Mouse (Mus musculus) large intestine, adult 2 months (tissue): Measurements from ENCODE around the gene Slc25a33. TPM values are rescaled to one million over a fixed set of nuclear protein-coding genes. Genes with fewer than 3 reads are reported as not detected.
"Not testable (repeated sequence)": the region's sequence is repeated elsewhere in the genome, so short reads cannot be mapped to it uniquely, and the experiment has no call there.

Experiments used
- DNase-seq: peaks from one replicate; pipeline ENCODE4 v3.0.0-alpha.2; 2012; ENCODE audit warnings: low read depth, low spot score
- WGBS: fragments of 180-500 bp; shearing (Covaris S2); methylation state at CpG from one replicate; pipeline ENCODE4 v1.1.7; 2018; 5-methylcytosine and 5-hydroxymethylcytosine counted together
- polyA plus RNA-seq: library from polyadenylated mRNA; depleted of rRNA; stranded (reverse); fragments of >200 nt; gene quantifications from 2 replicates; pipeline ENCODE4 v1.2.3, GENCODE M21; 2012; rRNA removed

The Slc25a33 gene
- 5.2 and 5.6 TPM in 2 replicates for polyA plus RNA-seq

- DNase-seq: no peak
- under 1% methylated on average over 51 of the region's 51 CpGs for WGBS
Observed at GRCm38 (mm10) chr4:149774094-149774470, at the start of gene Slc25a33. TSS of gene Slc25a33 (minus strand) at chr4:149774277.

GRCm38 (mm10) chr4:149822586-149823196, 48.6 kb upstream of the Slc25a33 start:
- DNase-seq: no peak
- 61% methylated on average over 7 of the region's 7 CpGs for WGBS

GRCm38 (mm10) chr4:149822126-149822525, 48.0 kb upstream of the Slc25a33 start:
- DNase-seq: peak; percentile 22

GRCm38 (mm10) chr4:149820569-149820968, 46.5 kb upstream of the Slc25a33 start:
- WGBS: 9% methylated on average over 6 of the region's 6 CpGs
- DNase-seq: peak; percentile 86

More at GRCm38 (mm10) chr4:149822126-149822525, 48.0 kb upstream of the Slc25a33 start:
- WGBS: 13% methylated on average over 9 of the region's 9 CpGs

- DNase-seq: no peak
- 78% methylated on average over 3 of the region's 3 CpGs for WGBS
Observed at GRCm38 (mm10) chr4:149819195-149819594, 45.1 kb upstream of the Slc25a33 start.

- WGBS: 63% methylated on average over 9 of the region's 9 CpGs
Observed at GRCm38 (mm10) chr4:149816598-149816997, 42.5 kb upstream of the Slc25a33 start.

GRCm38 (mm10) chr4:149815586-149815985, 41.5 kb upstream of the Slc25a33 start:
- 86% methylated on average over 14 of the region's 14 CpGs for WGBS
- DNase-seq: no peak

More at GRCm38 (mm10) chr4:149816598-149816997, 42.5 kb upstream of the Slc25a33 start:
- no peak for DNase-seq

- no peak for DNase-seq
- WGBS: 41% methylated on average over 14 of the region's 14 CpGs
Observed at GRCm38 (mm10) chr4:149813409-149814184, 39.5 kb upstream of the Slc25a33 start.

DNA sequence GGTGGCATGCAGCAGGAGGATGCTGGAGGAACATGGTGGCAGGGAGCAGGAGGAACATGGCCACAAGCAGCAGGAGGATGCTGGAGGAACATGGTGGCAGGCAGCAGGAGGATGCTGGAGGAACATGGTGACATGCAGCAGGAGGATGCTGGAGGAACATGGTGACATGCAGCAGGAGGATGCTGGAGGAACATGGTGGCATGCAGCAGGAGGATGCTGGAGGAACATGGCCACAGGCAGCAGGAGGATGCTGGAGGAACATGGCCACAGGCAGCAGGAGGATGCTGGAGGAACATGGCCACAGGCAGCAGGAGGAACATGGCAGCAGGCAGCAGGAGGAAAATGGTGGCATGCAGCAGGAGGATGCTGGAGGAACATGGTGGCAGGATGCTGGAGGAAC, 36.3 kb upstream of the Slc25a33 start:
- not testable (repeated sequence) for DNase-seq

- WGBS: 43% methylated on average over 11 of the region's 11 CpGs
- no peak for DNase-seq
Observed at GRCm38 (mm10) chr4:149808584-149809227, 34.6 kb upstream of the Slc25a33 start.

- 62% methylated on average over 14 of the region's 14 CpGs for WGBS
- DNase-seq: no peak
Observed at GRCm38 (mm10) chr4:149808060-149808567, 34.0 kb upstream of the Slc25a33 start.

GRCm38 (mm10) chr4:149806699-149807381, 32.8 kb upstream of the Slc25a33 start:
- no peak for DNase-seq

DNA sequence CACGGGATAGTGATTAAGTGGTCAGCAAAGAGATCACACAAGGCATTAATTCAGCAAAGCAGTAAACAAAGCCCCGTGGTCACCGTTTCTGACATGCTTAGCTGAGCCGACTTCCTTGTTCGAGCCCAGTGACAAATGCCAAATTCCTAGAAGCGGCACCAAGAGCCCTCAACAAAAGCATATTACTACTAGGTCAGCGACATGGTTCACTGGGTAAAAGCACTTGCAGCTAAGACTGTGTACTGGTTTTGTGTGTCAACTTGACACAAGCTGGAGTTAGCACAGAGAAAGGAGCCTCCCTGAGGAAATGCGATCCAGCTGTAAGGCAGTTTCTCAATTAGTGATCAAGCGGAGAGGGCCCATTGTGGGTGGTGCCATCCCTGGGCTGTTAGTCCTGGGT, 28.2 kb upstream of the Slc25a33 start:
- no peak for DNase-seq
- 67% methylated on average over 9 of the region's 9 CpGs for WGBS

More at GRCm38 (mm10) chr4:149806699-149807381, 32.8 kb upstream of the Slc25a33 start:
- WGBS: 47% methylated on average over 19 of the region's 19 CpGs

DNA sequence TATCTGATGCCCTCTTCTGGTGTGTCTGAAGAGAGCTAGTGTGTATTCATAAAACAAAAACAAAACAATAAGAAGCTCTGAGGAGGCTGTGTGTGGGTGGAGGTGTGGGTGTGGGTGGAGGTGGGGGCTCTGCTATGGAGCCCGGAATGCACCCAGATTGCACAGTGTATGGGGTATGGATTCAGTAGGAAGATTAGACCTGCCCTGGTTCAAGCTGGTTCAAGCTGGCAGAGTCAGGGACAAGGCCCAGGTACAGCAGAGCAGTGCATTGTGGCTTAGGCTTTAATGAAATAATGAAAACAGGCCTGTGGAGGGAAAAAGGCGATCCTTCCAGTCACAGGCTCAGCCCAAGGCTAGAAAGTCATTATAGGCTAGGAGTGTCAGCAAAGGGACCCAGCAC, 26.5 kb upstream of the Slc25a33 start:
- WGBS: 74% methylated on average over 2 of the region's 2 CpGs
- no peak for DNase-seq

- DNase-seq: no peak
- 80% methylated on average over 6 of the region's 6 CpGs for WGBS
Observed at GRCm38 (mm10) chr4:149800172-149800464, 26.0 kb upstream of the Slc25a33 start.

GRCm38 (mm10) chr4:149799346-149800171, 25.5 kb upstream of the Slc25a33 start:
- no peak for DNase-seq
- 80% methylated on average over 16 of the region's 16 CpGs for WGBS

DNA sequence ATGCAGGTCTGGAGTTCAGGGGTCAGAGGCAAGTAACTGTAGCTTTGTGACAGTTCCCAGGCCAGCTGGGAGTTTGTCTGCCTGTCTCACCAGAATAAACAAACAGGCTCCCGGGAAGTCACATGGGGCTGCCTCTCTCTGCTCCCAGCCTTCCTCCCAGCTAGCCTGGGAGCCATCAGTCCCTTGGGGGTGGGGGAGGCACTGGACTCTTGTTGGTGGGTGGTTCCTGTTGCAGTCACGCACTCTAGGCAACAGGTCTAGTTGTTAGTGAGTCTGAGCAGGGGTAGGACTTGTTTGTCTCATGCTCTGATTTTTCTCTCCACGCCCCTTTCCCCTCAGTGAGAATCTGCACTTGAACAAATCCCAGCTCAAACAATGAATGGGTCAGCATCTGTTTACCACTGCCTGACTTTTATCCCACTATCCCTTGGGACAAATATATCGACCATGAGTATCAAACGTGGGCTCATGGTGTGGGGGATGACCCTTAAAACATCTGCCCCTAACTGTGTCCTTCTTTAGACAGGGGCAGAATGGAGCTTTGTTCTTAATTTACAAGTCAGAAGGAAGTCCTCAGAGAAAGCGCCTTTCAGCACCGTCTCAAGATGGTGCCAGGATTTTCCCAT, 24.7 kb upstream of the Slc25a33 start:
- no peak for DNase-seq
- WGBS: 42% methylated on average over 7 of the region's 7 CpGs

GRCm38 (mm10) chr4:149798116-149798515, 24.0 kb upstream of the Slc25a33 start:
- WGBS: 85% methylated on average over 2 of the region's 2 CpGs

DNA sequence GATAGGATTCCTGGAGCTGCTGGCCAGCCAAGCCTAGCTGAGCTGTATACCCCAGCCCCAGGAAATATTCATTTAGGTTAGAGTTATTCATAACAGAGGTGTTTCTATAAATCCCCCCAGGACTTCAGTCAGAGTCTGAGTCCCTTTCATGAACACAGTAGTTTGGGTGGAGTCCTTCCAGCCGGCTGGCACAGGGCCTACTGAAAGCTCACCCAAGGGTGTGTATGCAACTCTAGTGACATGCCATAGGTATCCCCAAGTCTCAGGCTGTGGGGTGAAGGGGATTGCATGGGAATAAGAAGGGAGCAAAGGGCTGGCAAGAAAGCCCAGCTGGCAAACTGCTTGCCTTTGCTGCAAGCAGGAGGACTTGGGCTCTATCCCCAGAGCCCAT, 23.1 kb upstream of the Slc25a33 start:
- WGBS: 38% methylated on average over 1 of the region's 1 CpGs
- DNase-seq: no peak

More at GRCm38 (mm10) chr4:149798116-149798515, 24.0 kb upstream of the Slc25a33 start:
- DNase-seq: no peak
